Mouse (Mus musculus) liver, adult 2 months (tissue): ENCODE measurements around the gene Gemin7.

Experiments
- CTCF ChIP-seq: fragments of 200-500 bp; IDR thresholded peaks from 2 replicates; pipeline ENCODE4 v1.5.1; 2011; ENCODE audit warnings: low read depth, low read length, control low read depth
- POLR2A ChIP-seq: fragments of 200-500 bp; IDR thresholded peaks from 2 replicates; pipeline ENCODE4 v1.6.1; 2011; ENCODE audit warnings: low read length, control low read depth; ENCODE audit not compliant: insufficient read depth; ENCODE audit errors: extremely low read depth

DNA sequence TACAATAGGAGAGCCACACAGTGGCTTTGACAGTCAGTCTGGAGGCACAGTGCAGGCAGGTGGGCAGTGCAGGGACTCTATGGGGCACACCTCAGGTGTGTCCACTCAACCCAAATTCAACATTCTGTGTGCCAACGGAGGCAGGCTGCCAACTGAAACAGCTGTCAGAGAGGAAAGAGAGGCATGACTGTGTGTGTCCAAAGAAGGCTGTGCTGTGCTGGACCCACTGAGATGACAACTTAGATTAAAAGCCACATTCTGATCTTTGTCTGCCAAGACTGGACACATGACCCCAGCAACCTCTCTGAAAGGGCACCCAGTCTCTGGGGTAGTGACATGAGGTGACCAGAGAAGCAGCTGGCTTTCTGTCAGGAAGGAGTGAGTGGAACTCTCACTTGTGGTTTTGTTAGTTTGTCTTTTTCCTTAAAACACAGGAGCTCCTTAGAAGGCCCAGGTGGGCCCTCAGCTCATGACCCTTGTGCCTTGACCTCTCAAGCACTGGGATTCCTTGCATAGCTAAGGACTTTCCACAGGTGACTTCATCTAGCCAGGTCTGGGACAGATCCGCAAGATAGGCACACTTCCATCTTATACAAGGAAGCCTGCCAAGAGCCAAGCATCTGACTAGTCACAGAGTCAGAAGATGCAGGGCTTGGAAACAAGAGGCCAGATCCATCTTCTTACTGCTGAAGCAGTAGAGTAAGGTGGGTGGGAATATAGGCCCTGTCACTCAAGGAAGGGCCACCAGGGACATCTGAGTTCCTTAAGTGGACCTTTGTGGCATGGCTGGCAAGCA, 36.4 kb downstream of the Gemin7 start:
- TF ChIP-seq CTCF (no peak), POLR2A (no peak)
